Mouse (Mus musculus) 3T3-L1 (cell line): ENCODE data around the gene Gm1979.
"Not testable (repeated sequence)": the region's sequence is repeated elsewhere in the genome, so short reads cannot be mapped to it uniquely, and the experiment has no call there.

Experiments
- DNase-seq: peaks from one replicate; pipeline ENCODE4 v3.0.0-alpha.2; 2015; ENCODE audit warnings: low read depth, low spot score

Gm1979 gene

DNA sequence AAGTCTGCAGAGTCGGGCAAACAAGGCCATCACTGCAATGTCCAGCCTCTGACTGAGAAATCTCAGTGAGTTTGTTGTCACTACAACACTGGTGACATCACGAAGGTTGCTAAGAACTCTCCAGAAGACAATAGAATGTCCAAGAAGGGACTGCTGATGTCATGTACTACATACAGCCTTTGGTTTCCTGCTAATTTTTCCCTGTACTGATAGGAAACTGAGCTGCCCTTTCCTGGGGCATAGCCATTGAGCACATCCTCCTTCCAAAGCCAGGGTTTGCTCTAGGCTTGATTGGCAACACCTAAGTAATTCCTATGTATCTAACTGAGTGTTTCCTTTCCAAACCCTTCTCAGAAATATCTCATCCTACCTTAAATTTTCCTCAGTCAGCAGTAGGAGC lies at the start of gene Gm1979:
Gene Gm1979, minus strand, starts transcription at position 101 of the 400 bp plus-strand sequence.
- not testable (repeated sequence) for DNase-seq

DNA sequence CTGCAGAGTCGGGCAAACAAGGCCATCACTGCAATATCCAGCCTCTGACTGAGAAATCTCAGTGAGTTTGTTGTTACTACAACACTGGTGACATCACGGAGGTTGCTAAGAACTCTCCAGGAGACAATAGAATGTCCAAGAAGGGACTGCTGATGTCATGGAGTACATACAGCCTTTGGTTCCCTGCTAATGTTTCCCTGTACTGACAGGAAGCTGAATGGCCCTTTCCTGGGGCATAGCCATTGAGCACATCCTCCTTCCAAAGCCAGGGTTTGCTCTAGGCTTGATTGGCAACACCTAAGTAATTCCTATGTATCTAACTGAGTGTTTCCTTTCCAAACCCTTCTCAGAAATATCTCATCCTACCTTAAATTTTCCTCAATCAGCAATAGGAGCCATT lies 34.9 kb upstream of the Gm1979 start, which contains the start of gene Speer4a:
Gene Speer4a, minus strand, starts transcription at position 101 of the 400 bp plus-strand sequence.
- not testable (repeated sequence) for DNase-seq

DNA sequence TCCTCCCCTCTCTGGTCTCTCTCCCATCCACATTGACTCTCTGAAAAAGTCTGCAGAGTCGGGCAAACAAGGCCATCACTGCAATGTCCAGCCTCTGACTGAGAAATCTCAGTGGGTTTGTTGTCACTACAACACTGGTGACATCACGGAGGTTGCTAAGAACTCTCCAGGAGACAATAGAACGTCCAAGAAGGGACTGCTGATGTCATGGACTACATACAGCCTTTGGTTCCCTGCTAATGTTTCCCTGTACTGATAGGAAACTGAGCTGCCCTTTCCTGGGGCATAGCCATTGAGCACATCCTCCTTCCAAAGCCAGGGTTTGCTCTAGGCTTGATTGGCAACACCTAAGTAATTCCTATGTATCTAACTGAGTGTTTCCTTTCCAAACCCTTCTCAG lies 18.2 kb upstream of the Gm1979 start, which contains the start of gene Gm5862:
Gene Gm5862, minus strand, starts transcription at position 101 of the 400 bp plus-strand sequence.
- not testable (repeated sequence) for DNase-seq

DNA sequence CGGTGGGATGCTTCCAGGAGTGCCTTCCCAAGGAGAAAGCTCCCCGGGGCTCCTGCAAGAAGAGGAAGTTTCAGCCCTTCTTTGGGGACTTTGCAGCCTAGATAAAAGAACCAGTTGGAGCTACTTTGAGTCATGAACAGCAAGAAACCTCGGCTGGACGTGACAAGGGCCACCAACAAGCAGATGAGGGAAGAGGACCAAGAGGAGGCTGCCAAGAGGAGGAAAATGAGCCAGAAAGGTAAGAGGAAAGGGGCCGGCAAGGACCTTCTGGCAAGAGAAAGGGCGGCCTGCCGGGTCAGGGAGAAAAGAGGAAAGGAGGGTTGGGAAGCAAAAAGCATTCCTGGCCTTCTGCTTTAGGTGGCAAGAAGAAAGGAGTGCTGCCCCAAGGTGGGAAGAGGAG lies 3.1 kb upstream of the Gm1979 start:
- not testable (repeated sequence) for DNase-seq

DNA sequence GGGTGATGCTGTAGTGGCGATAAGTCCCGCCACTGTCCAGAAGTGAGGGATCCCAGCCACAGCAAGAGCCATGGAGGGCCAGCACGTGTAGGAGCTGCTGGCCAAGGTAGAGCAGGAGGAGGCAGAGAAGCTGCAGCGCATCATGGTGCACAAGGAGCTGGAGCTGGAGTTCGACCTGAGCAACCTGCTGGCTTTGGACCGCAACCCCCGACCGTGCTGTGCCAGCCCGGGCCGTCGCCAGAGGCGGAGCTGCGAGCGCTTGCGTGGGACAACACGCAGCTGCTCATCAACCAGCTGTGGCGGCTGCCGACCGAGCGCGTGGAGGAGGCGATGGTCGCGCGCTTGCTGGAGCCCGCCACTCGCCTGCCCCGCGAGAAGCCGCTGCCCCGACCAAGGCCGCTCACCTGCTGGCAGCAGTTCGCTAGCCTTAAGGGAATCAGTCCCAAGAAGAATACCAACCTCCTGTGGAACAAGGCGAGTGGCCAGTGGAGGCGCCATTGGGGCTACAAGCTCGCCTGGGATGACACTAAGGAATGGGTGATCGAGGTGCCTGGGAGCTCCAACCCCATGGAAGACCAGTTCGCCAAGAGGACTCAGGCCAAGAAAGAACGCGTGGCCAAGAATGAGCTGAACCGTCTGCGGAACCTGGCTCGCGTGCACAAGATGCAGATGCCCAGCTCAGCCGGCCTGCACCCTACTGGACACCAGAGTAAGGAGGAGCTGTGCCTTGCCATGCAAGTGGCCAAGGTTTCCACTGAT lies 2.5 kb upstream of the Gm1979 start:
- not testable (repeated sequence) for DNase-seq

DNA sequence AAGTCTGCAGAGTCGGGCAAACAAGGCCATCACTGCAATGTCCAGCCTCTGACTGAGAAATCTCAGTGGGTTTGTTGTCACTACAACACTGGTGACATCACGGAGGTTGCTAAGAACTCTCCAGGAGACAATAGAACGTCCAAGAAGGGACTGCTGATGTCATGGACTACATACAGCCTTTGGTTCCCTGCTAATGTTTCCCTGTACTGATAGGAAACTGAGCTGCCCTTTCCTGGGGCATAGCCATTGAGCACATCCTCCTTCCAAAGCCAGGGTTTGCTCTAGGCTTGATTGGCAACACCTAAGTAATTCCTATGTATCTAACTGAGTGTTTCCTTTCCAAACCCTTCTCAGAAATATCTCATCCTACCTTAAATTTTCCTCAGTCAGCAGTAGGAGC lies 16.0 kb downstream of the Gm1979 start, which contains the start of gene Gm21698:
Gene Gm21698, minus strand, starts transcription at position 101 of the 400 bp plus-strand sequence.
- DNase-seq = not testable (repeated sequence)

DNA sequence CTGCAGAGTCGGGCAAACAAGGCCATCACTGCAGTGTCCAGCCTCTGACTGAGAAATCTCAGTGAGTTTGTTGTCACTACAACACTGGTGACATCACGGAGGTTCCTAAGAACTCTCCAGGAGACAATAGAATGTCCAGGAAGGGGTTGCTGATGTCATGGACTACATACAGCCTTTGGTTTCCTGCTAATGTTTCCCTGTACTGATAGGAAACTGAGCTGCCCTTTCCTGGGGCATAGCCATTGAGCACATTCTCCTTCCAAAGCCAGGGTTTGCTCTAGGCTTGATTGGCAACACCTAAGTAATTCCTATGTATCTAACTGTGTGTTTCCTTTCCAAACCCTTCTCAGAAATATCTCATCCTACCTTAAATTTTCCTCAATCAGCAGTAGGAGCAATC lies 32.0 kb downstream of the Gm1979 start, which contains the start of gene Gm21680:
Gene Gm21680, minus strand, starts transcription at position 101 of the 400 bp plus-strand sequence.
- DNase-seq = not testable (repeated sequence)

DNA sequence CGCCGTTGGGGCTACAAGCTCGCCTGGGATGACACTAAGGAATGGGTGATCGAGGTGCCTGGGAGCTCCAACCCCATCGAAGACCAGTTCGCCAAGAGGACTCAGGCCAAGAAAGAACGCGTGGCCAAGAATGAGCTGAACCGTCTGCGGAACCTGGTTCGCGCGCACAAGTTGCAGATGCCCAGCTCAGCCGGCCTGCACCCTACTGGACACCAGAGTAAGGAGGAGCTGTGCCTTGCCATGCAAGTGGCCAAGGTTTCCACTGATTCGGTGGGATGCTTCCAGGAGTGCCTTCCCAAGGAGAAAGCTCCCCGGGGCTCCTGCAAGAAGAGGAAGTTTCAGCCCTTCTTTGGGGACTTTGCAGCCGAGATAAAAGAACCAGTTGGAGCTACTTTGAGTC lies 47.5 kb downstream of the Gm1979 start:
- not testable (repeated sequence) for DNase-seq

DNA sequence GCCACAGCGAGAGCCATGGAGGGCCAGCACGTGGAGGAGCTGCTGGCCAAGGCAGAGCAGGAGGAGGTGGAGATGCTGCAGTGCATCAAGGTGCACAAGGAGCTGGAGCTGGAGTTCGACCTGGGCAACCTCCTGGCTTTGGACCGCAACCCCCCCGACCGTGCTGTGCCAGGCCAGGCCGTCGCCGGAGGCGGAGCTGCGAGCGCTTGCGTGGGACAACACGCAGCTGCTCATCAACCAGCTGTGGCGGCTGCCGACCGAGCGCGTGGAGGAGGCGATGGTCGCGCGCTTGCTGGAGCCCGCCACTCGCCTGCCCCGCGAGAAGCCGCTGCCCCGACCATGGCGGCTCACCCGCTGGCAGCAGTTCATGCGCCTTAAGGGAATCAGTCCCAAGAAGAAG lies 48.0 kb downstream of the Gm1979 start:
- not testable (repeated sequence) for DNase-seq

DNA sequence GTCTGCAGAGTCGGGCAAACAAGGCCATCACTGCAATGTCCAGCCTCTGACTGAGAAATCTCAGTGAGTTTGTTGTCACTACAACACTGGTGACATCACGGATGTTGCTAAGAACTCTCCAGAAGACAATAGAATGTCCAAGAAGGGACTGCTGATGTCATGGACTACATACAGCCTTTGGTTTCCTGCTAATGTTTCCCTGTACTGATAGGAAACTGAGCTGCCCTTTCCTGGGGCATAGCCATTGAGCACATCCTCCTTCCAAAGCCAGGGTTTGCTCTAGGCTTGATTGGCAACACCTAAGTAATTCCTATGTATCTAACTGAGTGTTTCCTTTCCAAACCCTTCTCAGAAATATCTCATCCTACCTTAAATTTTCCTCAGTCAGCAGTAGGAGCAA lies 50.3 kb downstream of the Gm1979 start, which contains the start of gene Gm21671:
Gene Gm21671, minus strand, starts transcription at position 101 of the 400 bp plus-strand sequence.
- not testable (repeated sequence) for DNase-seq
